Mouse (Mus musculus) Patski (cell line): ENCODE data around the gene Tmprss12. TPM values are rescaled to one million over a fixed set of nuclear protein-coding genes. Genes with fewer than 3 reads are reported as not detected.

Source experiments
- ATAC-seq: fragments of 100-300 bp; one replicate; pipeline ENCODE4 v1.8.0; 2021
- CTCF ChIA-PET: fragments of 350-600 bp; sonication (Branson Sonifier 250); formaldehyde crosslinking; loops from one replicate; lab custom pipeline; 2022; ENCODE audit warnings: inconsistent platforms; lab: Charles Lee
- POLR2A ChIA-PET: fragments of 350-600 bp; sonication (Branson Sonifier 250); formaldehyde crosslinking; loops from one replicate; lab custom pipeline; 2022; ENCODE audit warnings: antibody characterized with exemption, inconsistent platforms; lab: Charles Lee
- DNase-seq: peaks from one replicate; pipeline ENCODE4 v3.0.0-alpha.2; 2011; ENCODE audit warnings: low read depth, low spot score
- H3K27me3 ChIP-seq: fragments of 371-371 bp; one replicate; pipeline ENCODE4 v1.5.1; 2021
- CTCF ChIP-seq: fragments of 100-300 bp; IDR thresholded peaks from one replicate; pipeline ENCODE4 v1.5.1; 2021
- in situ Hi-C: fragments of 300-500 bp; cut with MboI; formaldehyde crosslinking; loops from 3 replicates; pipeline ENCODE4 v1.11.1; 2018; ENCODE audit warnings: low pct_unique_long_range_greater_than_20kb, mixed read lengths
- polyA plus RNA-seq: library from polyadenylated mRNA; unstranded; gene quantifications from one replicate; pipeline ENCODE4 v1.2.3, GENCODE M21; 2021

Tmprss12 gene
- polyA plus RNA-seq, 1 experiment from 2014 or later: not detected

GRCm38 (mm10) chr15:100274790-100275559 is 5.7 kb upstream of the Tmprss12 start:
- in situ Hi-C loops: no loop called here
- no peak for TF ChIP-seq CTCF
- ATAC-seq: no peak
- POLR2A ChIA-PET: interaction anchor here (0.7 kb wide), 1 partner anchor 9 kb away, joined by 4 read pairs; no protein-coding TSS in a partner anchor
- CTCF ChIA-PET: no interaction called here
- no peaks in the 10 kb centered on the region for H3K27me3 ChIP-seq
- no peak for DNase-seq

- H3K27me3 ChIP-seq: no peaks in the 10 kb centered on the region
- POLR2A ChIA-PET: no interaction called here
- in situ Hi-C loops: no loop called here
- no peak for TF ChIP-seq CTCF
- no peak for ATAC-seq
- CTCF ChIA-PET: interaction anchor here (0.8 to 1.2 kb wide), 3 partner anchors 10 to 98 kb away, joined by 3 read pairs; no protein-coding TSS in a partner anchor
- DNase-seq: no peak
These were observed 4.2 kb upstream of the Tmprss12 start for GRCm38 (mm10) chr15:100276403-100276802.

- in situ Hi-C loops: no loop called here
- no peak for DNase-seq
- no peak for ATAC-seq
- H3K27me3 ChIP-seq: no peaks in the 10 kb centered on the region
- ChIA-PET CTCF (no interaction called here), POLR2A (no interaction called here)
- no peak for TF ChIP-seq CTCF
These were observed 3.1 kb upstream of the Tmprss12 start for GRCm38 (mm10) chr15:100277586-100277985.

GRCm38 (mm10) chr15:100288980-100289379 is 8.3 kb downstream of the Tmprss12 start:
- POLR2A ChIA-PET: interaction anchor here (0.6 kb wide), 1 partner anchor 23 kb away, joined by 3 read pairs; no protein-coding TSS in a partner anchor
- TF ChIP-seq CTCF: no peak
- in situ Hi-C loops: no loop called here
- DNase-seq: no peak
- CTCF ChIA-PET: interaction anchor here (1.2 kb wide), 1 partner anchor 25 kb away, joined by 3 read pairs; no protein-coding TSS in a partner anchor
- no peaks in the 10 kb centered on the region for H3K27me3 ChIP-seq
- no peak for ATAC-seq

- TF ChIP-seq CTCF: no peak
- DNase-seq (no peak), ATAC-seq (no peak)
- in situ Hi-C loops: no loop called here
- ChIA-PET CTCF (no interaction called here), POLR2A (no interaction called here)
- no peaks in the 10 kb centered on the region for H3K27me3 ChIP-seq
These were observed 10.2 kb downstream of the Tmprss12 start for GRCm38 (mm10) chr15:100290858-100291257.

GRCm38 (mm10) chr15:100292326-100292725 is 11.7 kb downstream of the Tmprss12 start:
- no peak for TF ChIP-seq CTCF
- H3K27me3 ChIP-seq: no peaks in the 10 kb centered on the region
- ChIA-PET POLR2A (no interaction called here), CTCF (no interaction called here)
- ATAC-seq: no peak
- in situ Hi-C loops: no loop called here
- no peak for DNase-seq

- H3K27me3 ChIP-seq: no peaks in the 10 kb centered on the region
- no peak for DNase-seq
- no peak for TF ChIP-seq CTCF
- CTCF ChIA-PET: no interaction called here
- ATAC-seq: no peak
- in situ Hi-C loops: no loop called here
- POLR2A ChIA-PET: no interaction called here
These were observed 17.2 kb downstream of the Tmprss12 start for GRCm38 (mm10) chr15:100297856-100298255.

- ChIA-PET POLR2A (interaction anchor here (0.6 kb wide), 1 partner anchor 328 kb away, joined by 4 read pairs; no protein-coding TSS in a partner anchor), CTCF (no interaction called here)
- no peak for TF ChIP-seq CTCF
- no peak for DNase-seq
- ATAC-seq: no peak
- in situ Hi-C loops: loop anchor here (5.0 kb wide), 1 partner anchor 33 kb away; no protein-coding TSS in a partner anchor
- no peaks in the 10 kb centered on the region for H3K27me3 ChIP-seq
These were observed 19.9 kb downstream of the Tmprss12 start for GRCm38 (mm10) chr15:100300499-100300898.

GRCm38 (mm10) chr15:100301556-100301955 is 20.9 kb downstream of the Tmprss12 start:
- in situ Hi-C loops: loop anchor here (5.0 kb wide), 1 partner anchor 34 kb away; no protein-coding TSS in a partner anchor
- CTCF ChIA-PET: no interaction called here
- no peak for ATAC-seq
- no peaks in the 10 kb centered on the region for H3K27me3 ChIP-seq
- DNase-seq: no peak
- no peak for TF ChIP-seq CTCF
- POLR2A ChIA-PET: no interaction called here

GRCm38 (mm10) chr15:100303428-100304018 is 22.9 kb downstream of the Tmprss12 start:
- no peak for ATAC-seq
- ChIA-PET POLR2A (interaction anchor here (1.4 kb wide), 1 partner anchor 15 kb away, joined by 3 read pairs; no protein-coding TSS in a partner anchor), CTCF (interaction anchor here (0.9 to 1.8 kb wide), 2 partner anchors 8 to 38 kb away, joined by 3 to 4 read pairs; no protein-coding TSS in a partner anchor)
- no peaks in the 10 kb centered on the region for H3K27me3 ChIP-seq
- in situ Hi-C loops: loop anchor here (5.0 kb wide), 1 partner anchor 36 kb away; no protein-coding TSS in a partner anchor
- DNase-seq: no peak
- TF ChIP-seq CTCF: no peak
